Mouse (Mus musculus) G1E (cell line): ENCODE measurements at regions not wholly inside any gene's neighbourhood (a gene's known extent, or its start where the extent isn't known, plus 50 kb on each side); places are given as distances from the start of the nearest gene placed in this dataset.

Experiments
- ATAC-seq: 2 replicates; pipeline ENCODE4 v1.8.0; 2016; ENCODE audit warnings: mild to moderate bottlenecking; ENCODE audit not compliant: insufficient number of reproducible peaks, poor library complexity, low FRiP score, severe bottlenecking; ENCODE audit errors: extremely low read depth
- DNase-seq: peaks from one replicate; pipeline ENCODE4 v3.0.0; 2012; ENCODE audit warnings: low spot score
- H3K27me3 ChIP-seq: 2 replicates; pipeline ENCODE4 v1.6.1; 2012; ENCODE audit warnings: mild to moderate bottlenecking, low read length, inconsistent platforms; ENCODE audit not compliant: insufficient read depth
- H3K36me3 ChIP-seq: replicated peaks from 2 replicates; pipeline ENCODE3; 2012; ENCODE audit warnings: mild to moderate bottlenecking, inconsistent platforms
- H3K4me1 ChIP-seq: 2 replicates; pipeline ENCODE4 v1.6.1; 2012; ENCODE audit warnings: low read depth, low read length, inconsistent platforms, mixed read lengths; ENCODE audit not compliant: insufficient read depth
- H3K4me3 ChIP-seq: 2 replicates; pipeline ENCODE4 v1.5.1; 2012; ENCODE audit warnings: low read depth, mild to moderate bottlenecking, inconsistent platforms, low read length, moderate library complexity, mixed read lengths
- H3K9me3 ChIP-seq: replicated peaks from 2 replicates; pipeline ENCODE4 v1.6.1; 2012; ENCODE audit warnings: inconsistent platforms
- CTCF ChIP-seq: IDR thresholded peaks from 2 replicates; pipeline ENCODE4 v1.5.1; 2012; ENCODE audit warnings: low read depth, low read length, inconsistent platforms, mixed read lengths
- GATA1 ChIP-seq: IDR thresholded peaks from 2 replicates; pipeline ENCODE4 v1.6.1; 2012; ENCODE audit warnings: borderline replicate concordance, low read length, inconsistent platforms, mixed read lengths
- GATA2 ChIP-seq: IDR thresholded peaks from 2 replicates; pipeline ENCODE4 v1.6.1; 2012; ENCODE audit warnings: low read depth, low read length, inconsistent platforms, borderline replicate concordance
- POLR2AphosphoS5 ChIP-seq: IDR thresholded peaks from 2 replicates; pipeline ENCODE4 v1.6.1; 2012; ENCODE audit warnings: low read depth, low read length, inconsistent platforms; ENCODE audit not compliant: insufficient replicate concordance
- TAL1 ChIP-seq: conservative IDR thresholded peaks from 2 replicates; pipeline ENCODE4 v1.6.1; 2012; ENCODE audit warnings: low read depth, low read length, inconsistent platforms, mixed read lengths

- H3K9me3 ChIP-seq: peaks cover 70% of the 10 kb centered on the region
- H3K4me3 ChIP-seq: no peak overlapping the region
- TF ChIP-seq GATA1: no peak
- no peak for TF ChIP-seq GATA2
- no peak for TF ChIP-seq POLR2AphosphoS5
- no peak for TF ChIP-seq TAL1
- TF ChIP-seq CTCF: no peak
- no peak for DNase-seq
- ATAC-seq: no peak
- no peaks in the 10 kb centered on the region for H3K27me3 ChIP-seq
- no peaks in the 10 kb centered on the region for H3K4me1 ChIP-seq
- H3K36me3 ChIP-seq: no peaks in the 10 kb centered on the region
These were observed 239.2 kb upstream of the Tbx3 start for GRCm38 (mm10) chr5:119431271-119431756.

GRCm38 (mm10) chr5:119434572-119434971 lies 235.9 kb upstream of the Tbx3 start:
- H3K9me3 ChIP-seq: peaks cover 81% of the 10 kb centered on the region
- H3K4me3 ChIP-seq: no peak overlapping the region
- no peaks in the 10 kb centered on the region for H3K36me3 ChIP-seq
- no peaks in the 10 kb centered on the region for H3K27me3 ChIP-seq
- no peak for DNase-seq
- TF ChIP-seq GATA1: no peak
- no peak for ATAC-seq
- no peaks in the 10 kb centered on the region for H3K4me1 ChIP-seq

GRCm38 (mm10) chr5:119448494-119448893 lies 222.0 kb upstream of the Tbx3 start:
- no peaks in the 10 kb centered on the region for H3K36me3 ChIP-seq
- peaks cover 83% of the 10 kb centered on the region for H3K9me3 ChIP-seq
- H3K27me3 ChIP-seq: no peaks in the 10 kb centered on the region
- H3K4me3 ChIP-seq: no peak overlapping the region
- ATAC-seq (no peak), DNase-seq (no peak)
- no peaks in the 10 kb centered on the region for H3K4me1 ChIP-seq
- no peak for TF ChIP-seq CTCF
- no peak for TF ChIP-seq GATA2

- H3K4me3 ChIP-seq: no peak overlapping the region
- no peaks in the 10 kb centered on the region for H3K4me1 ChIP-seq
- peaks cover 82% of the 10 kb centered on the region for H3K9me3 ChIP-seq
- H3K36me3 ChIP-seq: no peaks in the 10 kb centered on the region
- TF ChIP-seq GATA2 (no peak), TAL1 (no peak)
- H3K27me3 ChIP-seq: no peaks in the 10 kb centered on the region
- no peak for DNase-seq
- ATAC-seq: no peak
These were observed 221.3 kb upstream of the Tbx3 start for GRCm38 (mm10) chr5:119449166-119449565.

- no peaks in the 10 kb centered on the region for H3K27me3 ChIP-seq
- no peak overlapping the region for H3K4me3 ChIP-seq
- H3K4me1 ChIP-seq: no peaks in the 10 kb centered on the region
- H3K36me3 ChIP-seq: no peaks in the 10 kb centered on the region
- ATAC-seq (no peak), DNase-seq (no peak)
- peaks cover 82% of the 10 kb centered on the region for H3K9me3 ChIP-seq
- TF ChIP-seq POLR2AphosphoS5 (no peak), GATA2 (no peak), CTCF (no peak), GATA1 (no peak), TAL1 (no peak)
These were observed 210.7 kb upstream of the Tbx3 start for GRCm38 (mm10) chr5:119459751-119460150.

GRCm38 (mm10) chr5:119462659-119463530 lies 207.6 kb upstream of the Tbx3 start:
- Histone ChIP-seq H3K36me3 (no peaks in the 10 kb centered on the region), H3K9me3 (peaks cover 82% of the 10 kb centered on the region), H3K4me3 (no peak overlapping the region), H3K4me1 (no peaks in the 10 kb centered on the region), H3K27me3 (no peaks in the 10 kb centered on the region)
- no peak for TF ChIP-seq GATA2
- no peak for TF ChIP-seq TAL1
- TF ChIP-seq POLR2AphosphoS5: no peak
- no peak for TF ChIP-seq GATA1
- no peak for TF ChIP-seq CTCF
- no peak for DNase-seq
- ATAC-seq: no peak

GRCm38 (mm10) chr5:119464553-119464952 lies 205.9 kb upstream of the Tbx3 start:
- DNase-seq (no peak), ATAC-seq (no peak)
- no peaks in the 10 kb centered on the region for H3K27me3 ChIP-seq
- no peaks in the 10 kb centered on the region for H3K36me3 ChIP-seq
- TF ChIP-seq CTCF (no peak), POLR2AphosphoS5 (no peak), TAL1 (no peak), GATA2 (no peak), GATA1 (no peak)
- H3K4me1 ChIP-seq: no peaks in the 10 kb centered on the region
- H3K9me3 ChIP-seq: peaks cover 78% of the 10 kb centered on the region
- no peak overlapping the region for H3K4me3 ChIP-seq
